Mouse (Mus musculus): ENCODE data around the gene Gm9903.

DNA sequence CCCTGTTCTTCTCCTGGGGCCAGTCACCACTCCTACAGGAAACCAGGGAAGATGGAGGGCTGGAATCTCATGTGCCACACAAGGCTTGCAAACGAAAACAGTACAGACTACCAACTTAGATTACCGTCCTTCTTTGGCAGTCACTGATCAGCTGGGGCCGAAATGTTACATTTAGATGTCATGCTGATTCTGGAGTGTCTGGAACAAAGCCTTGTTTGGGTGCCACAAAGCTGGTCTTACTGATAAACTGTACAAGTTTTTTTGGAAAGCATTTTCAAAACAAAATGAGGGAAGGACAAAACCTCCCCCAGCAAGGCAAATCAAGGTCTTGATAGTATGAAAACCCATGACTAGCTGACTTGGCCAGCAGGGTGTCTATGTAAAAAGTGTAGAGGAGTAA is 6.0 kb upstream of the Gm9903 start:
- TF ChIP-seq CTCF (IDR thresholded peaks at IDR 0.05; ENCODE audit: borderline replicate concordance, extremely low read depth, insufficient read depth, insufficient read length) (no peak), POLR2A (IDR thresholded peaks at IDR 0.05; ENCODE audit: borderline replicate concordance, extremely low read depth, insufficient read depth, insufficient read length, poor library complexity, severe bottlenecking) (no peak)
